Mouse (Mus musculus) spleen, postnatal 36 days (tissue): Measurements from ENCODE around the gene Foxl2.

Experiments
- DNase-seq, 2 experiments: peaks; one replicate each; pipeline ENCODE4 v3.0.0; 2022; ENCODE audit warnings: low spot score in 2 of 2, mixed read lengths in 1 of 2

The Foxl2 gene

DNA sequence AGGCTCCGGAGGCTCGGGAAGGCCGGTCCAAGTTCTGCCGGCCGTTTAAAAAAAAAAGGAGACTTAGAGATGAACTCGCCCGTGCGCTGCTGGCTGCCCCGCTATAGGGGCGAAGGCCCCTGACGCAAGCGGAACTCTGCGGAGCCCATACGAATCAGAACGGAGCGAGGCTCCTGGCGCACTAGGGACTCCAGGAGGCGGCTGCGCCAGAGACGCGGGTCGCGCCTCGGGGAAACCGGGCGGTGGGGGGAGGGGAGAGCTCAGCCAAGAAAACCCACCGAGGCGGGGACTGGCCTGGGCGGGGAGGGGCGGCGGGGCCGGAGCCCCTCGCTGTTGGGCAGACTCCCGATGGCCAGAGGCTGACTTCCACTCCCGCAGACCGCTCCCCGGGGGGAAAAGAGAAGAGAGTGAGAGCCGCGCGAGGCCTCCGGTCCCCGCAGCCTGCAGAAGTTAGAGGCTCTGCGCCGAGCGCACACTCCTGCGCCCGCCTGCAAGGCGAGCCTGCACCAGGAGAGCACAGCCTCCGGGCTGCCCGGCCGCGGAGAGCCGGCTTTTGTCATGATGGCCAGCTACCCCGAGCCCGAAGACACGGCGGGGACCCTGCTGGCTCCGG lies at the start of gene Foxl2:
Gene Foxl2 (plus strand): TSS at position 186 of the 613 bp plus-strand sequence.
- no peak for DNase-seq

- DNase-seq: no peak
Measured at GRCm38 (mm10) chr9:98920629-98921523, 34.2 kb upstream of the Foxl2 start.

GRCm38 (mm10) chr9:98923119-98923518 lies 32.0 kb upstream of the Foxl2 start:
- DNase-seq: no peak

DNA sequence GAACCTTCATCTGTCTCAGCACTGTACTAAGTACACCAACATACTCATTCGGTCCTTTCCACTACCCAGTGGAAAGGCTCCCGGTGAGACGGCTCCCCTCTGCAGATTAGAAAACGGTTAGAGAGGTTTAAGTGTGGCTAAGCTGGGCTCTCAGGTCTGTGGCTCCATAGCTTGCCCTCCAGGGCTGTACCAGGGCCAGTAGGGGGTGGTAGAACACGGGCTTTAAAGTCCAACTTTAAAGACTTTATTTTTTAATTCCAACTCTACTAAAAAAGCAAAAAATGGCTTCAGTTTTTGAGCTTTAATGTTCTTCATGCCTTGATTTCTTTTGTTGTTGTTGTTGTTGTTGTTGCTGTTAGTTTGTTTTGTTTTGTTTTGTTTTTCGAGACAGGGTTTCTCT lies 30.9 kb upstream of the Foxl2 start:
- no peak for DNase-seq

- no peak for DNase-seq
Measured at GRCm38 (mm10) chr9:98929496-98929895, 25.6 kb upstream of the Foxl2 start.

DNA sequence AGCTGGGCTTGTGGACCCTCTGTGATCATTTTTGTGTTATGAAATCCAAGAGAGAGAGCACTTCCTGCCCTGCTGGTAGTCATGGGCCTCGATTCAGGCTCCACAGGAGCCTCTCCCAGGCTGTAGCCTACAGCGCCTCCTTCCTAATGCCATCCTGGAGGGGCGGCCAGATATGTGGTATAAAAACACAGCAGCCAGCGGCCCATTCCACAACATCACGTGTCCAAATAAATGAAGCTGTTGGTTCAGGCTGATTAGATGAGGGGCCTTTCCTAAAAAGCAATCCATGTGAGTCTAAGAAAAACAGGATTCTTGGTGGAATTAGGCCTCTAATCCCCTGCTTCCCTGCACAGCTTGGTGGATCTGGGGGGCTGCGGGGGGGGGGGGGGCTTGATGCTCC lies 22.2 kb upstream of the Foxl2 start:
- no peak for DNase-seq

DNA sequence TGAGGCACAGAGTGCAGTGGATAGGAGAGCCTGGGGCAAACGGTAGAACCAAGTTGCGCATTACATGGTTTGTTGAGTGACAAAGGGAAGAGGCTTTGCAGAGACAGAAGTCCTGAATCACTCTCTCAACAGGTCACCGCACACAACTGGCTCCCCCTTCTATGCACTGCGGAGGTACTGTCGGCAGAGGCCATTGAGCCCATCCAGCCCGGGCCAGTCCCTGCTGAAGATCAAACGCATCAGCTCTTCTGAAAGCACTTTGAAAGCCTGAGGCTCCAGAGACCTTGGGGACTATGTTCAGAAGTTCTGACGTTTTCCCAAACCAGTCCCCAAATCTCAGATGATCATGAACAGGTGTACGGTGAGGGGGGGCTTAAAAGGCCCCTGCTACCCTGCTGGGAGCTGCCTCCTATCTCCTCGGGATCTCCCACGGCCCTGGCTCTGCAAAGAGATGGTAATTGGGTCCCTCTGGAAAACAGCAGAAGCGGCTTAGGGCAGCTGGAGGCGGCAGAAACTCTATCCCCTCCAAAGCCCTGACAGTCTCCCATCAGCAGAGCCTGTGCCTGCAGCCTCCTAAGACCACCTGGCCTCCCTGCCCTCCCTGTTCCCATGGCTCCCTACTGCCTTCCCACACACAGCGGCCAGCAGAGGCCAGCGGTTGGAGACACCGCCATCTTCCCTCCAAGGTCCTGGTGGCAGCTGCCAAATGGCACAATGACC lies 19.7 kb upstream of the Foxl2 start:
- DNase-seq: no peak

GRCm38 (mm10) chr9:98939290-98939689 lies 15.8 kb upstream of the Foxl2 start:
- no peak for DNase-seq

GRCm38 (mm10) chr9:98952171-98953050 lies 2.7 kb upstream of the Foxl2 start:
- no peak for DNase-seq

GRCm38 (mm10) chr9:98953291-98953690 lies 1.8 kb upstream of the Foxl2 start:
- DNase-seq: no peak

- DNase-seq: no peak
Measured at GRCm38 (mm10) chr9:98953830-98954229, 1.3 kb upstream of the Foxl2 start.

- no peak for DNase-seq
Measured at GRCm38 (mm10) chr9:98954391-98955102, 541 bp upstream of the Foxl2 start.

GRCm38 (mm10) chr9:98955716-98956224 lies 682 bp downstream of the Foxl2 start:
- DNase-seq: no peak

- no peak for DNase-seq
Measured at GRCm38 (mm10) chr9:98956591-98957381, 1.7 kb downstream of the Foxl2 start.

DNA sequence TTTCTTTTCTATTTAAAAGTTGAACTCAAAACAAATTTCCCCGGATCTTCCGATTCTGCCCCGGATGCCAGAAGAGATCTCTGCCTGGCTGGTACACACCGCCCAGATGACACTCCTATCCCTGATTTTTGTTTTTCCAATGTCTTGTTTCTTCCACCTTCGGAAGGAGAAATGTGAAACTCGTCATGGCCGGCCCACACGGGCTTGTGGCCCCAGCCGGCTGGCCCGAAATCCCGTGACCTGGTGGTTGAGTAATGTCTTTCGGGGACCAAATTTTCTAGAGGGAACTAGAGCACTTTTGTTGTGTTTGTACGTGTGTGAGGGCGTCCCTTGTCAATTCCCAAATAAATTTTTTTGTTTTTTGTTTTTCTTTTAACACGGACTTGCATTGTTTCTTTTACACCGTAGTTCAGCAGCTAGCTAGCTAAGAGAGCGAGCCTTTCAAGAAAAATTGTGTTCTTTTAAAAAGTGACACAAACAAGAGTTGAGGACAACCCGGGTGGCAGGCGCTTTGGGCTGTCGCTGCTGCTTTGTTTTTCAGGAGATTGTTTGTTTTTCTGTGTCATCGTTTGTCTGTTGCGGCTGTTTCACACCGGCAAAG lies 2.8 kb downstream of the Foxl2 start:
- DNase-seq: no peak

- DNase-seq: no peak
Measured at GRCm38 (mm10) chr9:98958628-98959027, 3.5 kb downstream of the Foxl2 start.

GRCm38 (mm10) chr9:98959851-98960250 lies 4.8 kb downstream of the Foxl2 start:
- no peak for DNase-seq

DNA sequence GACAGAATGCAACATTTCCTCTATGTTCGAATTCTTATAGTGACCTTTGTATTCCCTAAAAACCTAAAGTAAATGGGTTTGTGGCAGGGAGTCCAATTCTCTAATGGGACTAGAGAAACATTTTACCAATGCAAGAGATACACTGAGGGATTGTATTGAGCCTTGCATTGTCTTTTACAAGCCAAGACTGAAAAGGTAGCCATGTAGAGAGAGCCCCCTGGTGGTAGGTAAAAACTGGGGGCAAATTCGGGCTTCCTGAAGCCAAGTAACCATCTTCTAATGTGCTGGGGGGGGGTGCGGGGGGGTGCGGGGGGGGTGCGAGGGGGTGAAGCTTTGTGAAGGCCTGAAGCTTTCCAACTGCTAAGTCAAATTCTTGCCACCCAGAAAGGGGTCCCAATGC lies 5.3 kb downstream of the Foxl2 start:
- DNase-seq: no peak
